In genomic region chr15:88174326-88174725, GRCm38 (mm10) we compare ENCODE assay signal across 10 mouse cellular contexts.
DNase-seq lines count a peak whose midpoint lies in the region; ATAC-seq and TF ChIP-seq lines count a peak whose summit lies in the region.
"Had no signal": no experiment of that assay in that cellular context is flagged by ENCODE, and none has a peak within 500 bp of the region (broad histone marks: within the 10 kb centered on the region; RNA-seq: fewer than 3 reads in every experiment).

No protein-coding gene starts in this region.

- no peak for ATAC-seq in lung, postnatal 0 days
- ATAC-seq in neural tube, embryonic 11.5 days (ENCODE audit: insufficient read depth, low FRiP score, low TSS enrichment): no peak

- no peaks in the 10 kb centered on the region for H3K9me3 ChIP-seq in lung, postnatal 0 days (ENCODE audit: low read length)
- H3K9me3 ChIP-seq in neural tube, embryonic 11.5 days (ENCODE audit: control insufficient read depth, low read length): no peaks in the 10 kb centered on the region
- H3K9me3 ChIP-seq: heart, embryonic 12.5 days had no signal

- H3K79me2 ChIP-seq in heart, adult 2 months (replicated peaks; ENCODE audit: control insufficient read depth, insufficient read depth, low read length): no peaks in the 10 kb centered on the region

- no peak for TF ChIP-seq POLR2A in heart, adult 2 months (IDR thresholded peaks at IDR 0.05; ENCODE audit: insufficient read depth, low read depth, low read length)

- intact Hi-C loops in heart, adult 2 months (cut with DNase I): no loop called here

- peak; percentile 28 for DNase-seq in heart, adult 11 months
- no peak for DNase-seq in heart, adult 2 months
- DNase-seq in lung, postnatal 36 days: peak; percentile 1
- DNase-seq in lung, postnatal 0 days (ENCODE audit: low spot score): no peak
- peak; percentile 79 for DNase-seq in embryo, embryonic 10.5 days (ENCODE audit: low spot score)
- peak; percentile 64 for DNase-seq in neural tube, embryonic 11.5 days (ENCODE audit: low spot score)
- no peak for DNase-seq in urinary bladder, adult 2 months (ENCODE audit: low spot score)
- no peak for DNase-seq in right cerebral cortex, adult 18-20 months
- DNase-seq: right cerebral cortex, postnatal 14 days had no signal

- H3K4me3 ChIP-seq in heart, adult 2 months: no peak overlapping the region
- no peak overlapping the region for H3K4me3 ChIP-seq in lung, postnatal 0 days (ENCODE audit: low read depth, low read length)
- no peak overlapping the region for H3K4me3 ChIP-seq in neural tube, embryonic 11.5 days (ENCODE audit: low read depth, low read length)
- H3K4me3 ChIP-seq: heart, embryonic 12.5 days had no signal

- H3K36me3 ChIP-seq in heart, adult 2 months (ENCODE audit: control insufficient read depth, insufficient read depth, low read length): no peaks in the 10 kb centered on the region
- H3K36me3 ChIP-seq in lung, postnatal 0 days (ENCODE audit: insufficient read depth, low read length): no peaks in the 10 kb centered on the region
- no peaks in the 10 kb centered on the region for H3K36me3 ChIP-seq in neural tube, embryonic 11.5 days (ENCODE audit: control insufficient read depth, insufficient read depth, low read length)
- H3K36me3 ChIP-seq: heart, embryonic 12.5 days had no signal

- WGBS in heart, adult 2 months: 30% methylated on average over 3 of the region's 3 CpGs
- 26% methylated on average over 3 of the region's 3 CpGs for WGBS in lung, postnatal 0 days
- WGBS in neural tube, embryonic 11.5 days: 36% methylated on average over 3 of the region's 3 CpGs

- H3K4me2 ChIP-seq in lung, postnatal 0 days (replicated peaks; ENCODE audit: low read depth, low read length): no peak overlapping the region
- H3K4me2 ChIP-seq in neural tube, embryonic 11.5 days (ENCODE audit: low read depth): no peak overlapping the region
- H3K4me2 ChIP-seq: heart, embryonic 12.5 days had no signal

- no peak overlapping the region for H3K9ac ChIP-seq in heart, adult 2 months (ENCODE audit: low read depth, low read length)
- no peak overlapping the region for H3K9ac ChIP-seq in lung, postnatal 0 days (replicated peaks; ENCODE audit: low read depth)
- H3K9ac ChIP-seq in neural tube, embryonic 11.5 days (ENCODE audit: low read length): no peak overlapping the region
- H3K9ac ChIP-seq: heart, embryonic 12.5 days had no signal

- TF ChIP-seq EP300 in heart, adult 2 months (IDR thresholded peaks at IDR 0.05; ENCODE audit: insufficient read depth, low read depth, low read length): no peak
- no peak for TF ChIP-seq EP300 in lung, postnatal 0 days (IDR thresholded peaks at IDR 0.05)

- H3K4me1 ChIP-seq in heart, adult 2 months (ENCODE audit: control insufficient read depth, insufficient read depth, low read length): no peaks in the 10 kb centered on the region
- H3K4me1 ChIP-seq in lung, postnatal 0 days (ENCODE audit: insufficient read depth, low read depth, low read length): no peaks in the 10 kb centered on the region
- H3K4me1 ChIP-seq in neural tube, embryonic 11.5 days (ENCODE audit: control insufficient read depth, insufficient read depth, low read length): no peaks in the 10 kb centered on the region
- H3K4me1 ChIP-seq: heart, embryonic 12.5 days had no signal

- no peaks in the 10 kb centered on the region for H3K27me3 ChIP-seq in heart, adult 2 months (ENCODE audit: control insufficient read depth, insufficient read depth, low read length)
- H3K27me3 ChIP-seq in lung, postnatal 0 days (replicated peaks; ENCODE audit: insufficient read depth, low read length): no peaks in the 10 kb centered on the region
- no peaks in the 10 kb centered on the region for H3K27me3 ChIP-seq in neural tube, embryonic 11.5 days (ENCODE audit: control insufficient read depth, insufficient read depth, low read length)
- H3K27me3 ChIP-seq: heart, embryonic 12.5 days had no signal

- TF ChIP-seq CTCF in heart, adult 2 months (IDR thresholded peaks at IDR 0.05): no peak
- no peak for TF ChIP-seq CTCF in lung, postnatal 0 days (IDR thresholded peaks at IDR 0.05)

- H3K27ac ChIP-seq in heart, adult 2 months: no peak overlapping the region
- no peak overlapping the region for H3K27ac ChIP-seq in lung, postnatal 0 days (ENCODE audit: low read length)
- no peak overlapping the region for H3K27ac ChIP-seq in neural tube, embryonic 11.5 days (ENCODE audit: low read depth, low read length)

Comparison
In these comparisons a context has a peak if more than half of its experiments do, and no peak if none do; other contexts are left out.
1. DNase-seq: peak in heart, adult 11 months (single experiment), lung, postnatal 36 days (single experiment), embryo, embryonic 10.5 days (single experiment) and neural tube, embryonic 11.5 days (single experiment); none in heart, adult 2 months (0 of 2), lung, postnatal 0 days (single experiment), urinary bladder, adult 2 months (single experiment) and right cerebral cortex, adult 18-20 months (single experiment).